Mouse (Mus musculus) heart, adult 9 months (tissue): Measurements from ENCODE around the gene Taok3.

Source experiments
- DNase-seq, 2 experiments: peaks; one replicate each; pipeline ENCODE4 v3.0.0; 2022; ENCODE audit warnings: low spot score in 2 of 2

The Taok3 gene

DNA sequence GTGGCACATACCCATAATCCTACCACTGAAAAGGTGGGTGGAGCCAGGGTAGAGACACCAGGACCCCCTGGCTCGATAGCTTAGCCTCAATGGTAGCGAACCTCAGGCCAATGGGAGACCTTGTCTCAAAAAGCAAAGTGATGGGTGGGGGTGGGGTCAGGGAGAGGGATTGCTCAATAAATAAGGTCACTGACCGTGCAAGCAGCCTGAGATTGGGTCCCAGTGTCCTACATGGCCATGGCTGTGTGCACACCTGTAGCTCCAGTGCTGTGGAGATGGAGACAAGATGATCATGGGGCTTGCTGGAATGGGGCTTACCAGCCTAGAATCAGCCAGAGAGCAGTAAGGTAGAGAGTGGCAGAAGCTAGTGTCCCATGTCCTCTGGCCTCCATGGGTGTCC lies 131.8 kb downstream of the Taok3 start:
- no peak for DNase-seq

DNA sequence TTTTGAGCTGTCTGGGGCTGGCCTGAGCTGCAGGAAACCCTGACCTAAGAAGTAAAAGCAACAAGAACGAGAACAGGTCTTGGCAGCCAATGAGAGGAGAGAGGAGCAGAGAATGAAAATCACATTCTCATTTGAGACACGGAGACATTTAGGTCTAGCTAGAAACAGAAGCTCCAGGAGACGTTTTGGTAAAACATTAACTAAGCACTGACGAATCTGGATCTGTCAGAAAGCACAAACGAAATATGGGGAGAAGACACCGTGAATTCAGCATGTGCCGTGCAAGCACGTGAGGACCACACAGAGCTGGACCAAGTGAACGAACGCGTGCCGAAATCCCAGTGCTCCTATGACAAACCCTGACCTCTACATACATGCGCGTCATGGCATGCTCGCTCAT lies 138.3 kb downstream of the Taok3 start:
- DNase-seq, result no peak

DNA sequence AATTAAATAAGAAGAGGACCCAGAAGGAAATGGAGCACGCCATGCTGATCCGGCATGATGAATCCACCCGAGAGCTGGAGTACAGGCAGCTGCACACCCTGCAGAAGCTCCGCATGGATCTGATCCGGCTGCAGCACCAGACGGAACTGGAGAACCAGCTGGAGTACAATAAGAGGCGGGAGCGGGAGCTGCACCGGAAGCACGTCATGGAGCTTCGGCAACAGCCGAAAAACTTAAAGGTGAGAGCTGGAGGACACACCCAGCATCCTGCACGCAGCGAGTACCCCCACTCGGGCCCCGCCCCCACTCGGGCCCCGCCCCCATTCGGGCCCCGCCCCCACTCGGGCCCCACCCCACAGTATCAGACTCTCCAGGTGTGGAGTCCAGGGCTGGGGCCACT lies 143.6 kb downstream of the Taok3 start:
- no peak for DNase-seq

DNA sequence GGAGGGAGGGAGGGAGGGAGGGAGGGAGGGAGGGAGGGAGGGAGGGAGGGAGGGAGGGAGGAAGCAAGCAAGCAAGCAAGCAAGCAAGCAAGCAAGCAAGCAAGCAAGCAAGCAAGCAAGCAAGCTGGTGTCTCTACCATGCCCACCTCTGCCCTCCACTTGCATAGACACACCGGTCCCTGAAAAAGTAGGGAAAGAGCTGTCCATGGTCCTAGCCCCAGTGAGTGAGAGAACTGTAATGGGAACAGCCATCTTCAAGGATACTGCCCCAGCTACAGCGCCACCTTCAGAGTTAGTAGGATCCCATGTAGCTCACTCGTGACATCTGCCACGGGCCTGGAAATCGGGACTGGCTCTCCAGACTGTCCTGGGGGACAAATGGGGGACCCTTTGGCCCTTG lies 144.8 kb downstream of the Taok3 start:
- no peak for DNase-seq

DNA sequence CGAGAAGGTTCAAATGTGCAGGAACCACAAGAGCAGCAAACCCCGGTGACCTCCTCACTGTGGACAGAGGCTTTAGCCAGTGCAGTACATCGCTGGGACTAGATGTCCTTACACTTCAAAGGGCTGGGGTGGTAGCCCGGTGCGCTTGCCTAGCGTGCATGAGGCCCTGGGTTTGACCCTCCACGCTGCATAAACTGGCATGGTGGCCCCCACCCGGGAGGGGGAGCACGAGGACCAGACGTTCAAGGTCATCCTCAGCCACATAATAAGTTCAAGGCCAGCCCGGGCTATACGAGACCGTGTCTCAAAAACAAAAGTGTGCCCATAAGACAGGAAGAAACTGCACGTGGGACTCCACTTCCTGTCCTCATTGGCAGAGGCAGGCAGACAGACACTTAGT lies 148.0 kb downstream of the Taok3 start:
- no peak for DNase-seq

DNA sequence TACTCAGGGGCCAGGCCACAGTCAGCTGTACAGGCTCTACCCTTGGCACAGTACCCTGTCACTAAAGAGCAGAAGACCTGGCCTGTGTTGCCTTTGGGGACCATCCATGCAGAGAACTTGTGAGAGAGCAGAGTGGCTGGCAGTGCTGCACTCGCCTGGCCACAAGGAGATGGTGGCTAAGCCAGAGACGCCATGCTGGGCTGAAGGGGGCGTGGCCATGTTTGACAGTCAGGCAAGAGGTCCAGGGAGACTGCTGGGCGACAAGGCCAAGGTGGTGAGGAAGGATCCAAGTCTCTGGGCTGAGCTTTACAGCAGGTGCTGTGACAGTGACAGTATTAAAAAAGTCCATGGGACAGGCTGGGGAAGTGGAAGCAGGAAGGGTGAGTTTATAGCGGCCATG lies 148.8 kb downstream of the Taok3 start:
- no peak for DNase-seq

DNA sequence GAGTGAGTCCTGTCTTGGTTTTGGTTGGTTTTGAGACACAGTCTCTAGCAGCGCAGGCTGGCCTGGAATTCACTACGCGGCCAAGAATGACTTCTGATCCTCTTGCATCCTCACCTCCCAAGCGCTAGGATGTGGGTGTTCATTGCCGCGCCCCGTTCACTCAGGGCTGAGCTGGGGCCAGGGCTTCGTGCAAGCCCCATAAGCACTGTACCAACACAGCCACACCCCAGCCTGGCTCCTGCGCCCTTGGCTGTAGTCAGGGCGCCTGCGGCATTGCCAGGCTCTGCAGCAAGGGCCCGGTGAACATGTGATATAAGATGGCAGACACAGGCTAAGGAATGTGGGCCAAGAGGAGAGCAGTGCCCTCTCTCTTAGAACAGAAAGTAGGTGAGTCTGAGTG lies 149.5 kb downstream of the Taok3 start:
- no peak for DNase-seq

DNA sequence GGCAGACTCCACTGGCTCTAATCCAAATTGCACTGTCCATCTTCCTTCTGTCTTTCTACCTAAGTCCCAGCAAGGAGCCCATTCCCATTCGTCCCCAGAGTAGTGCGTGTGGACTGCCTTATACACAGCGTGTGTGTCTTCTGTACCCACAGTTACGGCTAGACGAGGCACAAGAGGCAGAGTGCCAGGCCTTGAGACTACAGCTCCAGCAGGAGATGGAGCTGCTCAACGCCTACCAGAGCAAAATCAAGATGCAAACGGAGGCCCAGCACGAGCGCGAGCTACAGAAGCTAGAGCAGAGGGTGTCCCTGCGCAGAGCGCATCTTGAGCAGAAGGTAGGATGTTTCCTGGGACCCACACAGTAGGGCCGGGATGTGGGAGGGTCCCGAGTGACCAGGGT lies 152.0 kb downstream of the Taok3 start:
- DNase-seq, result no peak

DNA sequence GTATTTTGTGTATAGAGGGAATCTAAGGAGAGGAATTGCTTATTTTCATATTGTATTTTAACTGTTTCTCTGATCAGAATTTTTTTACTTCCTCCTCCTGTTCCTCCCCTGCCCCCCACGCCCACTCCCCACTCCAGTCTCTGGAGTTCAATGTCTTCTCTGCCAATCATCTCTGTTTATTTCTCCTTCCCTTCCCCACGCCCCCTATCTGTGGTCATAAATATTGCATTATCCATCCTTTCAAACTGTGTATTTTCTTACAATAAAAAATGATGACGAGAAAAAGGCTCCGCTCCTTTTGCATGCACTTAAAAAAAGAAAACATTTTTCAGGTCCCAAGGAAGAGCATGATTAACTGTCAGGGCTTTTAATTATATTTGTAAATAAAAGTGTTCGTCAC lies 154.9 kb downstream of the Taok3 start:
- no peak for DNase-seq

DNA sequence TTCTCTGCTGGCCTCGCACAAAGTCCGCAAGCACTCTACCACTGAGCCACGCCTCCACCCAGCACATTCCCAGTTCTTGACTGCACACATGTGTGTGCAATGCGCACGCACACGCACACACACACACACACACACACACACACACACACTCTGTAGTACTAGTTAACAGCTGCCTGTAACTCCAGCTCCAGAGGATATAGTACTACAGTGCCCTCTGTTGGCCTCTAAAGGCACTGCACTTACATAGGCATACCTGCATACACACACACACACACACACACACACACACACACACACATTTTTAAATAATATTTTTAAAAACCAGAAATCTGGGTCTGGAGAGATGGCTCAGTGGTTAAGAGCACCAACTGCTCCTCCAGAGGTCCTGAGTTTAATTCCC lies 157.9 kb downstream of the Taok3 start:
- DNase-seq, result no peak

DNA sequence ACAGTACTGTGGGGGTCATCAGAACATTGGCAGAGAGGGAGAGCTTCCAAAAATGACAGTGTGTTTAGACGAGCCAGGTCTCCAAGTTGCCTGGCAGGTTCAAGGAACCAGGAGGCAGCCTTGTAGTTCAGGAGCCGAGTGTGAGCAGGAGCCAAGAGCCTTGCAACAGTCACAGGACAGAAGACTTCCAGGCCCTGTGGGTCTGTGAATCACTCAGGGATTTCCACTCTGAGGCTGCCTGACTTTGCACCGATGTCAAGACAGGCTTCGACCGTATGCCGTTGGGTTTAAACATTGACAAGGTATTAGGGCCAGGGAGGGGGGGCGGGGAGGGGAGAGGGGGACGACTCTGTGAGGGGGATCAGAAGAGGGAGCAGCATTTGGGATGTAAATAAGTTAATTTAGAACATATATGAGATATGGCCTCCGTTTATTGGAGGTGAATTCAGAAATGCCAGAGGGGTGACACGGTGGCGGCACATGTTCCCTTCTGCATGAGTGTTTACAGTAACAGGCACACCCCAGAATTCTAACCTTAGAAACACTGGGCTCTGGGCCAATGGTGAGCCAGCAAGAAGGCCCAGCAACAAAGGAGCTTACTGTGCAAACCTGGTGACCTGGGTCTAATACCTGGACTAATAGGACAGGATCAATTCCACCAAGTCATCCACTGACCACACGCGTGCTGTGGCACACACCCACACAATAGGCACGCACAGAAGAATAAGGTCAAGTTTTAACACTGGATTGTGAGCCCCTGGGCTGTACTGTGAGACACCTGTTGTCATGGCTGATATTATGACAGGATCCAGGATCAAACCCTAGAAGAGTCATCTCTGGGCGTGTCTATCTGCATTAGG lies 159.1 kb downstream of the Taok3 start:
- peak in 1 of 2 experiments; percentile 18 for DNase-seq

DNA sequence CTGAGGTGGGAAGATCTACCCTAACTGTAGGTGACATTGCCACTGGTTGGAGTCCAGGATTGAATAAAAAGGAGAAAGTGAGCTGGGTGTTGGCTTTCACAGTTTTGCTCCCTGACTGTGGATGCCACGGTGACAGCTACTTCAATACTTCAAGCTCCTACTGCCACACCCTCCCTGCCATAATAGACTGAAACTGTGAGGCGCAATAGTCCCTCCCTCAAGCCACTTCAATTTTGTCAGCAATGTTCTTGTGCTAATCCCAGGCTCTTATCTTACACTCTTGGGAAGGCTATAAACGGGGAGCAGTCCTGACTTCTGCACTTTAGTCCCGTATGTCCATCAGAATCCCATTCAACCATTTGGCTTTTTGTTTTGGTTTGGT lies 159.7 kb downstream of the Taok3 start:
- no peak for DNase-seq

DNA sequence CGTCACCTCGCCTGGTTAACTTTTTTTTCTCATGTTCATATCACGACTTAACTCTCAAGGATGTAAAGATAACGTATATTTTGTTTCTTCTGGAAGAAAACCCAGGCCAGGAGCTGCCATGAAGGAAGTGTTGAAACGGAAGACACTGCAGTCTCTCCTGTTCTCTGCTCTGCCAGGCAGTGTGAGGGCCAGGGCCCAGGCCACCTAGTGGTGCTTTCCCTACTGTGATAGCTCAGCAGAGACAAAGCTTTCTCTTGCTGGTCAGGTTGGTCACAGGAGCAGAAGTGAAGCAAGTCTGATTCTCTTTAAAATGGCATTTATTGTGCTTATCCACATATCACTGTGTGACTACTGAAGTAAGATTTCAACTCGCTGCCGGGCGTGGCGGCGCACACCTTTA lies 161.6 kb downstream of the Taok3 start:
- DNase-seq, result no peak

DNA sequence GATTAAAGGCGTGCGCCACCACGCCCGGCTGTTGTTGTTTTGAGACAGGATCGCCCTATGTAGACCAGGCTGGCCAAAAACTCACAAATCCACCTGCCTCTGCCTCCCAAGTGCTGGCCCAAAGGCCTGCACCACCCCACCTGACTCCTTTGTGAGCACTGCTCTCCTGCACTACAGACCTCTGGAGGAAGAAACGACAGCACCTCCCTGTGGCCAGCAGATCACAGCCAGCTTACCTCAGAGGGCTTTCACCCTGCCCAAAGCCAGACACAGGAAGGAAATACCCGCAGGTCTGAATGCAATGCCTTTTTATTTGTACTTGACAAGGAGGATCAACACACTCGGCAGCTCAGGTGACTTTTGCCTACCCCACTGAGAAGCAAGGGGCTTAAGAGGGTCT lies 162.4 kb downstream of the Taok3 start:
- no peak for DNase-seq

DNA sequence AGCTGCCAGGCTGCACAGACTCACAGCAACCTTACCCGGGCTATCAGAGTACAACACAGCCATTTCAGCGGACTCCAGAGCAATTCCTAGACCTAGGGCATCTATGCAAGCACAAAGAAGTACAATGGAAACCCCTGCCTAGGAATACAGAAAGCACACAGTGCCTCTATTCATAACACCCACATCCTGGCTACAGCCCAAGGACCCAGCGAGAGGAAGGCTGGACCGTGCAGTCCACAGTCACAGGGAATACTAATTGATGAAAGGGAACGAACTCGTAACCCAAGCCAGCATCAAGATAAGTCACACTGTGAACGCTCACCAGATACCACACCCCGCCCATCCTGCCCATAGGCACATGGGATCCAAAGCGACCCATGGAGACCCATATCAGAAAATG lies 164.1 kb downstream of the Taok3 start:
- no peak for DNase-seq

DNA sequence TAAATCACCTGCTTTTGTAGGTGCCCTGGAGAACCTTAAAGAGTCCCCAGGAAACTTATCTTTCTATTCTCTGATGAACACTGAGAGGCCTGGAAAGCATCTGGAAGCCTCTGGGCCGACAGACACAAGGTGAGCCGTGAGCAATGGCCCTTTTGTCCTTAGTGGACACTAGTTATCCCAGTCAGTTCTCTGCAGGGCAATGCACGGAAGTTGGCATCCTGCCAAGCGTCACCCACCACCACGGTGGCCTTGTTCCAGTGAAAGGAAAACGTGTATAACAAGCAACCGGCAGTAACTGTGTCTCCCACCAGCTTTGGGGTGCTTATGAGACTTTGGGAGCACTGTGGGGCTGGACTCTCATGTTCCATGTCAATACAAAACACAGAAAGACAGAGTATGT lies 164.8 kb downstream of the Taok3 start:
- DNase-seq, result no peak

DNA sequence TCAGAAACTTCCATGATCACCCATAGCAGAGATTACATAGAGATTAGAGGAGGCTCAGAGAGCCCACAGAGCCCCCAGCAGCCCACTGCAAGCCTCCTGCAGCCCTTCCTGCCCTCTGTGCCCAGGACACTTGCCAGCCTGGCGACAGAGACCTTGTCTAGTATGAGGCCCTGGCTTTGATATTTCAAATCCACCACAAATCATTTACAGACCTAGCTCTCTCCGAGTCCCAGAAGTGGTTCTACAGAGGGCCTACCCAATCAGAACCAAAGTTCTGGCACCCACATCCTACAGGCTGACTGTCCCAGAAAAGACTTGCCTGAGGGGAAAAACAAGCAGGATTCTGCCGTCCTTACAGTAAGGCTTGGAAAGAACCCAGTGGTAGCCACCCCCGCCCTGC lies 165.3 kb downstream of the Taok3 start:
- DNase-seq, result no peak

DNA sequence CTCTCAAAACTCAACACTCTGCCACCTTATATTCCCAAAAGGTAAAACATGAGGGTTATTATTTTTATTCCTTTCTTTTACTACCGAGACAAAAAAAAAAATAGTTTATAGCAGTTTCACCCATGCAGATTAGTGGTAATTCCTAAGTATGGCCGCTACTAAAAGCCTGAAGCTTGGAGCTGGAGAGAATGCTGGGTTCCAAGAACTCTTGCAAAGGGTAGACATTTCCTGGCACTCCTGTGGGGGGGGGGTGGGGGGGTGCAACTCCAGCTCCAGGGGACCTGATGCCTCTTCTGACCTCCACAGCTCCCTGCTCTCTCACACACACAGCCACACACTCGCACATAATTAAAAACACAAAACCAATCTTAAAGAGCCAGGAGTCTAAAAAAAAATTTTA lies 166.4 kb downstream of the Taok3 start:
- DNase-seq, result no peak

DNA sequence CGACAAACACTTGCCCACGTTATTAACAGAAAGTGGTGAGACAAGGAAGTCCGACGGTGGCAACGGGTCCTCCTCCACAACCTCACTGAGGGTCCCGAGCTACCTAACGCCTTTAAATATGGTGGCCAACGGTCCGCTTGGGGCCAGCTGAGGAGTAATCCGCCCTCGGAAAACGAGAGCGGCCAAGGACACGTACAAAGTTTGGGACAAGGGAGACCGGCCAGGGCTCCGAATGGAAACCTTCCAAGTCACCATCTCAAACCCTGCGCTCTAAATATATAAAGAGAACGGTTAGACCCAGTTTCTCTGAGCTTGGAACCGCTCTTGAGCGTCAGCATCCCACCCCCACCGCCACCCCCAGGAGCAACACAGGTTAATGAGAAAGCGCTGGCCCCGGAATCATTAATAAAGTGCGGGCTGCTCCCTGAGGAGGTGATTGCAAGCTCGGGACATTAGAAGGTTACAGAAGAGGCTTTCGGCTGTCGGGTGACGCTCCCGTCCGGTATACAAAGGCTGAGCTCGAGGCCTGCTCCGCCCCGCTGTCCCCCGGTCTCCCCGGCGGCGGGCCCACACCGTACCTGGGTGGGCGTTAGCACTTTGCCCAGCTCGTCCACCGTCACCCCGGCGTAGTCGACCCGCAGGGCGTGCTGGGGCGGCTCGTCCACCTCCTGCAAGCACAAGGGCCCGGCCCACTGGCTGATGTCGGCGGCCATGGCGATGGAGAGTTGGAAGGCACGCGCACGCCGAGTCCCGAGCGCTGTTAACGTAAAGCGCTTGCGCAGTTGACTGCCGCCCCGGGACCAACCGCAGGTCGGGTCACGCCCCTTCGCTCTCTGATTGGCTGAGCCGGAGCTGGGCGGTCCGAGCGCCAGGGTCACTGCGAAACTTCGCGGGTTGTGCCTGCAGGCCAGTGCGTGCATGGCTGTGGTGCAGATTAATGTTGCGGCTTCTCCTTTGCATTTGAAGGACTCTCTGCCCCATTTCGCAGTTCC lies 167.2 kb downstream of the Taok3 start, which contains the start of gene Pebp1:
Gene Pebp1, minus strand, starts transcription at position 795 of the 992 bp plus-strand sequence.
- peak; percentile 95 for DNase-seq

DNA sequence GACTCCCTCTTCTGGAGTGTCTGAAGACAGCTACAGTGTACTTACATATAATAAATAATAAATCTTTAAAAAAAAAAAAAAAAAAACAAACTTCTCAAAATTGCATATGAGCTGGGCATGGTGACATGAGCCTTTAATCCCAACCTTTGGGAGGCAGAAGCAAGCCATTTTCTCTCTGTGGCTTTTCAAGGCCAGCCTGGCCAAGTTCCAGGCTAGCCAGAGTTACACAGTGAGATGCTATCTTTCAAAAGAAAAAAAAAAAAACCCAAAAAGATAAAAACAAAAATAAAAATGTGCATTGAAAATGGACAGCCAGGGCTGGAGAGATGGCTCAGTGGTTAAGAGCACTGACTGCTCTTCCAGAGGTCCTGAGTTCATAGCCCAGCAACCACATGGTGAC lies 169.7 kb downstream of the Taok3 start:
- DNase-seq, result no peak

DNA sequence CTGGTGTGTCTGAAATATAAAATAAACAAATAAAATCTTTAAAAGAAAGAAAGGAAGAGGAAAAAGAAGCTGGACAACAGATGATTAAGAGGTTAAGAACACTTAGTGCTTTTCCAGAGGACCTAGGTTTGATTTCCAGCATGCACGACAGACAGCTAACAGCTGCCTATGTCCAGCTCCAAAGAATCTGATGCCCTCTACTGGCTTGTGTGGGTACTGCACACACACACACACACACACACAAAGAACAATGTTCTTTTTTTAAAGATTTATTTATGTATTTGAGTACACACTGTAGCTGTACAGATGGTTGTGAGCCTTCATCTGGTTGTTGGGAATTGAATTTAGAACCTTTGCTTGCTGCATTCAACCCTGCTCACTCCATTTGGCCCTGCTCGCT lies 170.2 kb downstream of the Taok3 start:
- no peak for DNase-seq

DNA sequence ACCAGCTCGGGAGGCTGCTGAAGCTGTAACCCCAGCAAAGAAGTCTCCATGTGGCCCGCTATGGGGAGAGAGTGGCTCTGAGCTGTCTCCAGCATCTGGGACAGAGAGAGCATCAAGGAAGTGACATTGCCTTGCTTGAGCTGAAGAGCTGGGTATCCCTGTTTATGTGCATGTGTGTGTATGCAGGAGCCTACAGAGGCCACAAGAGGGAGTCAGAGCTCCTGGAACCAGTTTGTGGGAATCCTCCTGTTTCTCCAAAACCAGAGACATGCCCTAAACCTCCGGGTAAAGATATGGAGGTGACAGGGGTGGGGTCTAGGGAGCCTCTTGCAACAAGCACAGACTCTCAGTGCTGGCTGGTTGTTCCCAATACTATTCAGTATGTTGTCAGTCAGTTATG lies 171.4 kb downstream of the Taok3 start:
- DNase-seq, result no peak

DNA sequence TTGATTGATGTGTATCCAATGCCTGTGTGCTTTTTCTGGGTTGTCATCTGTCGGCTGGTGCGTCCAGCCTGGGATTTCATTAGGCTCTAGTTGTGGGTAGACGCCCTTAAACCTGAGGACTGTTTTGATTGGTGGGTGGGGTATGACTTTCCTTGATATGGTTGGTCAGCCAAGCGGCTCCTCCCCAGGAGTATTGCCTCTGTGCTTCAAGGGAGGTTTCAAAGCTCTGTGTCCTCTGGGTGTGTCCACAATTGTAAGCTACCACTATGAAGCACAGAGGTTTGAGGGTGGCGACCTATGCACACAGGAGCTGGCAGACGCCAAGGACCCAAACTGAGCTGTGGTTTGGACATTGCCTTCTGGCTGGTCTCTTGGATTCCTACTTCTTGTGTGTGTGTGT lies 172.6 kb downstream of the Taok3 start:
- DNase-seq, result no peak
